Mouse (Mus musculus) heart, postnatal 0 days (tissue): Measurements from ENCODE around the gene 2810006K23Rik.

Experiments used
- CTCF ChIP-seq: IDR thresholded peaks from 2 replicates; pipeline ENCODE4 v1.5.1; 2016; ENCODE audit warnings: antibody characterized with exemption, control low read depth, low read depth
- EP300 ChIP-seq: IDR thresholded peaks from 2 replicates; pipeline ENCODE4 v1.6.1; 2016; ENCODE audit warnings: antibody characterized with exemption, low read depth

DNA sequence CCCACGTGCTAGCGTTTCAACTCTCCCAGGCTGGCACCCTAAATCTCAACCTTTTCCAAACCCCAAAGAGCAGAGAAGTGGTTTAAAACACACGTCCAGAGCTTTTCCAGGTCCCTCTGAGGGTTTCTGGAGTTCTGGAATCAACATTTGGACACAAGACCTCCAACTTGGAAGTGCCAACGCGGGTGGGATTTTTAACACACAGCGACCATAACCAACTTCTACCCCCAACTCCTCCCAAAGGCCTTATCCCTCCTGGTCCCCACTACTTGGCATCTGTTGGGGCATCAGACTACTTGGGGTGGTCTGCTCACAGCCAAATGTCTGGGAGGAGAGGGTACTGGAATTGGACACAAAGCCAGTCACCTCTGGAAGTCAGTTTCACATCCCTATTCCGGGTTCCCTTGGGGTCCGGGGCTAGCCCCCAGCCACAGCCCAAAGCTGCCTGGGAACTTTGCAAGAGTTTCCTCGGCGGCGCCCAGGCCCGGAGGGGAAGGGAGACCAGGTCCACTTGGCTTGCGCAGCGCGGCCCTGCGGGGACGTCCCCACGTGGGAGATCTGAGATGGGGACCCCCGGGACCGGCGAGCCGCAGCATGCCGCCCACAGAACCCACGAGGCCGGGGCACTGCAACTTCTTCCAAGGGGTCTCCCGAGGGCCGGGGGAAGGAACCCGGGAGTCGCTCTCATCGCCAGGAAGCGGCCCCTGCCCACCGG is 25.3 kb downstream of the 2810006K23Rik start:
- no peak for TF ChIP-seq EP300
- no peak for TF ChIP-seq CTCF
